Comparison of ENCODE assay signal across 8 mouse cellular contexts in the genomic region with DNA sequence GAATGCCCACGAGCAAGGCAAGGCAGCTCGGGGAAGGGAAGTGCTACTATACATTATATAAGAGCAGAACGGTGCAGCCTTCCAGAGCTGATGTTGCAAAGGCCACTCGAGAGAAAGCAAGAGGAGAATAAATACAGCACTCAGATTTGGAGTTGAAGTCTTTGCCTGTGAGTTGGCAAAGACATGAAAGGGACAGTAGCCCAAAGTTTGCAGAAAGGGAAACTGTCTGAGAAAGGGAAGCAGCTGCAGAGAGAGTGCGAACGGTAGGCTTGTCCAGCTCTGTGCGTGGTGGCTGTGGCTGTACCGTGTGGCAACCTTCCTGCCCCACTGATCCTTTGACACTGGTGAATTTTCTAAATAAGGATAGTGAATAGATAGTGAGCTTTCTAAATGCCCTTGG. TPM values are rescaled to one million over a fixed set of nuclear protein-coding genes. Genes with fewer than 3 reads are reported as not detected.
DNase-seq lines count a peak whose midpoint lies in the region; ATAC-seq and TF ChIP-seq lines count a peak whose summit lies in the region.

No protein-coding gene starts in this region.

- intact Hi-C loops in left cerebral cortex, adult 2 months (cut with DNase I) = loop anchor here (10.0 kb wide), 1 partner anchor 236 kb away; the partner anchor contains the start of gene Polr3e
- intact Hi-C loops in left cerebral cortex, postnatal 14 days (cut with DNase I) = loop anchor here (5.0 to 10.0 kb wide), 3 partner anchors 33 to 236 kb away; partner anchors contain the start of gene Polr3e

- H3K9ac ChIP-seq in forebrain, embryonic 14.5 days (ENCODE audit: low read length) = peak overlapping the region; percentile 87
- peak overlapping the region; percentile 89 for H3K9ac ChIP-seq in liver, embryonic 14.5 days (replicated peaks)

- no peaks in the 10 kb centered on the region for H3K36me3 ChIP-seq in forebrain, embryonic 14.5 days (ENCODE audit: control insufficient read depth, insufficient read depth, low read length)
- no peaks in the 10 kb centered on the region for H3K36me3 ChIP-seq in liver, embryonic 14.5 days (replicated peaks; ENCODE audit: control insufficient read depth, insufficient read depth, low read depth)
- no peaks in the 10 kb centered on the region for H3K36me3 ChIP-seq in splenic B cell, adult 2 months (ENCODE audit: control insufficient read depth, insufficient read depth, low read length, poor library complexity, severe bottlenecking)

- peaks cover 24% of the 10 kb centered on the region for H3K4me1 ChIP-seq in forebrain, embryonic 14.5 days (ENCODE audit: control insufficient read depth, insufficient read depth, low read length)
- peaks cover 44% of the 10 kb centered on the region in 2 experiments for H3K4me1 ChIP-seq in liver, embryonic 14.5 days (replicated peaks; ENCODE audit: control insufficient read depth in 2 of 2, insufficient read depth in 2 of 2, low read length in 1 of 2)

- TF ChIP-seq EP300 in liver, embryonic 14.5 days (IDR thresholded peaks at IDR 0.05; ENCODE audit: low read depth) = no peak

- no peaks in the 10 kb centered on the region for H3K9me3 ChIP-seq in forebrain, embryonic 14.5 days (replicated peaks; ENCODE audit: control insufficient read depth, low read length)
- no peaks in the 10 kb centered on the region for H3K9me3 ChIP-seq in liver, embryonic 14.5 days (ENCODE audit: control insufficient read depth, low read length)

- no peak for DNase-seq in left cerebral cortex, adult 2 months (ENCODE audit: extremely low spot score in 1 of 2, low spot score in 2 of 2)
- no peak for DNase-seq in left cerebral cortex, postnatal 14 days (ENCODE audit: low spot score in 2 of 2)
- DNase-seq in forebrain, embryonic 14.5 days (ENCODE audit: low spot score) = no peak
- DNase-seq in liver, embryonic 14.5 days (ENCODE audit: low read depth in 3 of 3, low spot score in 3 of 3) = no peak
- DNase-seq in splenic B cell, adult 2 months (ENCODE audit: low read depth, low spot score) = peak; percentile 3
- no peak for DNase-seq in yolk sac, embryonic 10.5 days (ENCODE audit: low spot score)
- no peak for DNase-seq in frontal cortex, postnatal 25 days (ENCODE audit: low spot score in 2 of 2)
- DNase-seq in right cerebral cortex, postnatal 4 days = no peak

- no peak for ATAC-seq in forebrain, embryonic 14.5 days
- ATAC-seq in liver, embryonic 14.5 days (ENCODE audit: insufficient read depth) = no peak

- H3K4me3 ChIP-seq in left cerebral cortex, adult 2 months = peak overlapping the region; percentile 93
- peak overlapping the region; percentile 89 for H3K4me3 ChIP-seq in forebrain, embryonic 14.5 days (ENCODE audit: low read depth, low read length)
- H3K4me3 ChIP-seq in liver, embryonic 14.5 days (ENCODE audit: insufficient read depth in 1 of 2, low read depth in 2 of 2, low read length in 2 of 2) = peak overlapping the region; percentile 97 to 99; a peak in 3 of 4 replicates

- no peaks in the 10 kb centered on the region for H3K27me3 ChIP-seq in forebrain, embryonic 14.5 days (replicated peaks; ENCODE audit: control insufficient read depth, insufficient read depth, low read length)
- no peaks in the 10 kb centered on the region for H3K27me3 ChIP-seq in liver, embryonic 14.5 days (ENCODE audit: control insufficient read depth, insufficient read depth, low read length)
- no peaks in the 10 kb centered on the region for H3K27me3 ChIP-seq in splenic B cell, adult 2 months (ENCODE audit: control insufficient read depth, insufficient read depth, low read length, poor library complexity, severe bottlenecking)

- H3K27ac ChIP-seq in left cerebral cortex, adult 2 months = peak overlapping the region; percentile 30; the same call in 1 of the 2 replicates
- H3K27ac ChIP-seq in forebrain, embryonic 14.5 days (ENCODE audit: low read depth, low read length) = no peak overlapping the region
- H3K27ac ChIP-seq in liver, embryonic 14.5 days = no peak overlapping the region

- peak overlapping the region; percentile 80 for H3K4me2 ChIP-seq in forebrain, embryonic 14.5 days (ENCODE audit: low read length)
- peak overlapping the region; percentile 89 for H3K4me2 ChIP-seq in liver, embryonic 14.5 days (ENCODE audit: low read depth)

- TF ChIP-seq CTCF in left cerebral cortex, adult 2 months (IDR thresholded peaks at IDR 0.05) = no peak
- no peak for TF ChIP-seq CTCF in liver, embryonic 14.5 days (IDR thresholded peaks at IDR 0.05; ENCODE audit: low read depth)

- 55% methylated on average over 8 of the region's 8 CpGs for WGBS in forebrain, embryonic 14.5 days
- WGBS in liver, embryonic 14.5 days (ENCODE audit: insufficient replicate concordance) = 19% methylated on average over 8 of the region's 8 CpGs

RNA-seq across cellular contexts. Expression of gene Mosmo, which starts 1.6 kb away (rescaled TPM):
- total RNA-seq in left cerebral cortex, adult 2 months (2021) = 10 to 100 TPM; 71.2 to 82.8 TPM
- total RNA-seq in left cerebral cortex, postnatal 14 days (2021) = 10 to 100 TPM; 65.4 to 67.4 TPM
- 15.0 and 15.6 TPM in 2 replicates for polyA plus RNA-seq in forebrain, embryonic 14.5 days (2014; fragmentation: Nextera tagmentation; extraction: Ambion mirVana)
- polyA plus RNA-seq in liver, embryonic 14.5 days (2012; rRNA removed) = 8.0 and 9.6 TPM in 2 replicates
- polyA plus RNA-seq in liver, embryonic 14.5 days (2014; fragmentation: Nextera tagmentation; extraction: Ambion mirVana) = 4.8 and 6.3 TPM in 2 replicates

RNA-seq across cellular contexts. Expression of gene Pdzd9, which starts 8.9 kb away (rescaled TPM):
- not detected for total RNA-seq in left cerebral cortex, adult 2 months (2021)
- under 1 TPM in 1 of 2 experiments, not detected in 1; 0.29 TPM for total RNA-seq in left cerebral cortex, postnatal 14 days (2021)
- 0.08 and 0.27 TPM in 2 replicates for polyA plus RNA-seq in forebrain, embryonic 14.5 days (2014; fragmentation: Nextera tagmentation; extraction: Ambion mirVana)
- polyA plus RNA-seq in liver, embryonic 14.5 days (2012; rRNA removed) = 0.02 and 0.03 TPM in 2 replicates
- 0.06 and 0.14 TPM in 2 replicates for polyA plus RNA-seq in liver, embryonic 14.5 days (2014; fragmentation: Nextera tagmentation; extraction: Ambion mirVana)

RNA-seq across cellular contexts. Expression of gene Uqcrc2, which starts 44.0 kb away (rescaled TPM):
- total RNA-seq in left cerebral cortex, adult 2 months (2021) = 100 to 1,000 TPM; 234 to 239 TPM
- 100 to 1,000 TPM; 238 to 251 TPM for total RNA-seq in left cerebral cortex, postnatal 14 days (2021)
- 268 and 275 TPM in 2 replicates for polyA plus RNA-seq in forebrain, embryonic 14.5 days (2014; fragmentation: Nextera tagmentation; extraction: Ambion mirVana)
- polyA plus RNA-seq in liver, embryonic 14.5 days (2012; rRNA removed) = 86.8 and 95.8 TPM in 2 replicates
- 136 and 142 TPM in 2 replicates for polyA plus RNA-seq in liver, embryonic 14.5 days (2014; fragmentation: Nextera tagmentation; extraction: Ambion mirVana)
